8 mouse cellular contexts compared by ENCODE assay signal in the genomic region with DNA sequence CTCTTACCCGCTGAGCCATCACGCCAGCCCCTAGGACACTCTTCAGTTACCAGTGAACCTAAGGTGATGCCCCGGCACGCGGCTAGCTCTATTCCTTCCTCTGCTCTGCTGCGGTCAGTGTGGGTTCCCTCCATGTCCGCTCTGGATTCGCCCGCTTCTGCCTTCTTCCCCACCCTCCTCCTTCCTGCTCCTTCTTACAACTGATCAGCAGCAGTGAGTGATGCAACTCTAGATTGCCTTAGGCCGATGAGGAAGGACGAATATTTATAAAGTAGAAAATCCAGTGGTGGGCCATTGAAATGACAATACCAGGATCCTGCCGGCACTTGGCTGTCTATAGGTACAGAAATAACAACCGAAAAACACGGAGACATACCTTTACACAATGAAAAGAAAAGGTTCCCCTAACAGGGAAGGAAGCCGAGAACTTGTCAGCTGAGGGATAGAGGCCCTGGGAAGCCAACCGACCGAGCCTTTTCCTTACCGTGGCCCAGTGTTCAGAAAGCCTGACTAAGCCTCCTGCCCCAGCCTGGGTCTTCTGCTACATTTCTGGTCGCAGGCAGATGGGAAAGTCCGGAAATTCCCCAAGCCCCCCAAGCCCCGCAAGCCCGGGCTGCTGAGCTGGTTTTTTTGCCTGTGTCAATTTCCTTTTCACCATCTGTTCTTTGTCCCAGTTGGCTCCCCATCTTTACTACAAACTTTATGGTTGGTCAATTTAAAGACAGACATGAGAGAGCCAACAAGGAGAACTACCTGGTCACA. TPM values are rescaled to one million over a fixed set of nuclear protein-coding genes. Genes with fewer than 3 reads are reported as not detected.
DNase-seq lines count a peak whose midpoint lies in the region; ATAC-seq and TF ChIP-seq lines count a peak whose summit lies in the region.

No protein-coding gene starts in this region.

- no peak overlapping the region for H3K27ac ChIP-seq in neural tube, embryonic 11.5 days (ENCODE audit: low read depth, low read length)
- peak overlapping the region; percentile 84 for H3K27ac ChIP-seq in heart, adult 2 months
- H3K27ac ChIP-seq in midbrain, embryonic 14.5 days (replicated peaks; ENCODE audit: low read depth, low read length) = no peak overlapping the region

- no peak for DNase-seq in neural tube, embryonic 11.5 days (ENCODE audit: low spot score)
- no peak for DNase-seq in neural tube, embryonic 10.5 days (ENCODE audit: extremely low spot score, low spot score)
- DNase-seq in heart, adult 2 months = peak; percentile 45 to 47
- peak; percentile 47 for DNase-seq in kidney, postnatal 10 days
- DNase-seq in midbrain, embryonic 14.5 days = no peak
- no peak for DNase-seq in retina, embryonic 14.5 days (ENCODE audit: low spot score)
- DNase-seq in adrenal gland, postnatal 10 days = no peak
- DNase-seq in left cerebral cortex, postnatal 4 days = no peak

- TF ChIP-seq EP300 in heart, adult 2 months (IDR thresholded peaks at IDR 0.05; ENCODE audit: insufficient read depth, low read depth, low read length) = no peak

- no peak overlapping the region; the same call in 1 of the 2 replicates for H3K9ac ChIP-seq in neural tube, embryonic 11.5 days (ENCODE audit: low read length)
- peak overlapping the region; percentile 61 for H3K9ac ChIP-seq in heart, adult 2 months (ENCODE audit: low read depth, low read length)
- H3K9ac ChIP-seq in midbrain, embryonic 14.5 days (replicated peaks; ENCODE audit: low read length) = no peak overlapping the region

- no peak for ATAC-seq in neural tube, embryonic 11.5 days (ENCODE audit: insufficient read depth, low FRiP score, low TSS enrichment)
- no peak for ATAC-seq in midbrain, embryonic 14.5 days (ENCODE audit: low FRiP score, low TSS enrichment)

- H3K4me1 ChIP-seq in neural tube, embryonic 11.5 days (ENCODE audit: control insufficient read depth, insufficient read depth, low read length) = no peaks in the 10 kb centered on the region
- H3K4me1 ChIP-seq in heart, adult 2 months (ENCODE audit: control insufficient read depth, insufficient read depth, low read length) = peaks cover 10% of the 10 kb centered on the region
- peaks cover 5% of the 10 kb centered on the region; the same call in 1 of the 2 replicates for H3K4me1 ChIP-seq in midbrain, embryonic 14.5 days (ENCODE audit: control insufficient read depth, insufficient read depth, low read length)

- no peaks in the 10 kb centered on the region for H3K9me3 ChIP-seq in neural tube, embryonic 11.5 days (ENCODE audit: control insufficient read depth, low read length)
- H3K9me3 ChIP-seq in midbrain, embryonic 14.5 days (ENCODE audit: control insufficient read depth, low read length) = no peaks in the 10 kb centered on the region

- H3K36me3 ChIP-seq in neural tube, embryonic 11.5 days (ENCODE audit: control insufficient read depth, insufficient read depth, low read length) = no peaks in the 10 kb centered on the region
- H3K36me3 ChIP-seq in heart, adult 2 months (ENCODE audit: control insufficient read depth, insufficient read depth, low read length) = no peaks in the 10 kb centered on the region
- H3K36me3 ChIP-seq in midbrain, embryonic 14.5 days (ENCODE audit: control insufficient read depth, insufficient read depth, low read length) = no peaks in the 10 kb centered on the region

- 0 out of 2 replicates have a peak overlapping the region, but pooled peaks have one; percentile 0 for H3K4me3 ChIP-seq in neural tube, embryonic 11.5 days (ENCODE audit: low read depth, low read length)
- H3K4me3 ChIP-seq in heart, adult 2 months = peak overlapping the region; percentile 47
- no peak overlapping the region for H3K4me3 ChIP-seq in midbrain, embryonic 14.5 days (replicated peaks; ENCODE audit: low read depth, low read length)

- H3K79me2 ChIP-seq in heart, adult 2 months (replicated peaks; ENCODE audit: control insufficient read depth, insufficient read depth, low read length) = no peaks in the 10 kb centered on the region

- no peak for TF ChIP-seq POLR2A in heart, adult 2 months (IDR thresholded peaks at IDR 0.05; ENCODE audit: insufficient read depth, low read depth, low read length)

- H3K27me3 ChIP-seq in neural tube, embryonic 11.5 days (ENCODE audit: control insufficient read depth, insufficient read depth, low read length) = no peaks in the 10 kb centered on the region
- H3K27me3 ChIP-seq in heart, adult 2 months (ENCODE audit: control insufficient read depth, insufficient read depth, low read length) = no peaks in the 10 kb centered on the region
- H3K27me3 ChIP-seq in midbrain, embryonic 14.5 days (ENCODE audit: control insufficient read depth, insufficient read depth, low read length) = no peaks in the 10 kb centered on the region

- 73% methylated on average over 22 of the region's 22 CpGs for WGBS in neural tube, embryonic 11.5 days
- 60% methylated on average over 22 of the region's 22 CpGs for WGBS in heart, adult 2 months
- WGBS in midbrain, embryonic 14.5 days = 72% methylated on average over 22 of the region's 22 CpGs

- H3K4me2 ChIP-seq in neural tube, embryonic 11.5 days (ENCODE audit: low read depth) = peak overlapping the region; percentile 30
- peak overlapping the region; percentile 31; the same call in 1 of the 2 replicates for H3K4me2 ChIP-seq in midbrain, embryonic 14.5 days (ENCODE audit: low read length)

- intact Hi-C loops in heart, adult 2 months (cut with DNase I) = loop anchor here (2.0 kb wide), 1 partner anchor 28 kb away; a partner anchor contains a TSS
- intact Hi-C loops in left cerebral cortex, postnatal 4 days (cut with DNase I) = no loop called here

- no peak for TF ChIP-seq CTCF in heart, adult 2 months (IDR thresholded peaks at IDR 0.05)

RNA-seq across cellular contexts. Expression of a gene that starts 27.7 kb away (rescaled TPM):
- 17.6 and 18.7 TPM in 2 replicates for polyA plus RNA-seq in neural tube, embryonic 11.5 days (2014; fragmentation: Nextera tagmentation; extraction: Ambion mirVana)
- total RNA-seq in heart, adult 2 months (2021) = 10 to 100 TPM; 34.4 to 38.8 TPM
- 7.1 and 10.3 TPM in 2 replicates for polyA plus RNA-seq in heart, adult 2 months (2012; rRNA removed)
- polyA plus RNA-seq in midbrain, embryonic 14.5 days (2014; fragmentation: Nextera tagmentation; extraction: Ambion mirVana) = 15.1 and 16.6 TPM in 2 replicates
- total RNA-seq in adrenal gland, postnatal 10 days (2021) = 10 to 100 TPM; 59.8 to 66.4 TPM
- total RNA-seq in left cerebral cortex, postnatal 4 days (2021) = 10 to 100 TPM; 53.1 to 55.5 TPM

Comparison
In these comparisons a context has a peak if more than half of its experiments do, and no peak if none do; other contexts are left out.
1. DNase-seq: peak in heart, adult 2 months (2 of 2) and kidney, postnatal 10 days (single experiment); none in neural tube, embryonic 11.5 days (single experiment), neural tube, embryonic 10.5 days (single experiment), midbrain, embryonic 14.5 days (single experiment), retina, embryonic 14.5 days (single experiment), adrenal gland, postnatal 10 days (single experiment) and left cerebral cortex, postnatal 4 days (single experiment).